In the genomic region with DNA sequence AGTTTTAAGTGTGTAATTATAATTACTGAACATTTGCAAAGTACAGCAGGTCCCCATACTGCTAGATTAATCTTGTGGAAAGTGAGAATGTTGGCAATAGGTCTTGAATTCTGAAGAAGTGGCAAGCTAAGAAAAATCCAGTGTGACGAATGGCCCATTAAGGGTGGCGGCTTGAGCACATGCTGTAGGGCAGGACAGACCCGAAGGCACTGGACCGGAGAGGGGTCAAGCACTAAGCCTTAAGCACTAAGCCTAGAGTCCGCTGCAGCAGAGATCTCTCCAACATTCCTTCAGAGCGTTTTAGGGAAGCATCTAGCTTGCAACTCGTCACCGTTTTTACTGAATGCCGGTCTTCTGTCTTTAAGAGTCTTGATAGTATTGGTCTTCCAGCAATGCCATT, we compare ENCODE assay signal across 22 mouse cellular contexts.
DNase-seq lines count a peak whose midpoint lies in the region; ATAC-seq and TF ChIP-seq lines count a peak whose summit lies in the region.
"Had no signal": no experiment of that assay in that cellular context is flagged by ENCODE, and none has a peak within 500 bp of the region (broad histone marks: within the 10 kb centered on the region; RNA-seq: fewer than 3 reads in every experiment).

No protein-coding gene starts in this region.

- no peaks in the 10 kb centered on the region for H3K9me3 ChIP-seq in kidney, embryonic 15.5 days (replicated peaks)
- H3K9me3 ChIP-seq: embryonic facial prominence, embryonic 15.5 days; forebrain, embryonic 15.5 days had no signal

- peaks cover 3% of the 10 kb centered on the region; the same call in 1 of the 2 replicates for H3K4me1 ChIP-seq in cortical plate, adult 2 months (ENCODE audit: control insufficient read depth, insufficient read depth, low read length)
- H3K4me1 ChIP-seq in kidney, embryonic 15.5 days, result no peaks in the 10 kb centered on the region
- H3K4me1 ChIP-seq: embryonic facial prominence, embryonic 15.5 days; heart, embryonic 12.5 days; hindbrain, embryonic 10.5 days had no signal

- 0 out of 2 replicates have a peak overlapping the region, but pooled peaks have one; percentile 8 for H3K27ac ChIP-seq in layer of hippocampus, adult 2 months
- H3K27ac ChIP-seq in cortical plate, adult 2 months (ENCODE audit: insufficient read depth, low read length), result peak overlapping the region; percentile 81
- H3K27ac ChIP-seq in kidney, embryonic 15.5 days, result no peak overlapping the region
- no peak overlapping the region for H3K27ac ChIP-seq in gastrocnemius, adult 2 months
- H3K27ac ChIP-seq: embryonic facial prominence, embryonic 15.5 days; forebrain, embryonic 10.5 days; forebrain, embryonic 15.5 days; heart, adult 2 months; hindbrain, embryonic 10.5 days; hindbrain, embryonic 14.5 days had no signal

- TF ChIP-seq CTCF in layer of hippocampus, adult 2 months (conservative IDR thresholded peaks at IDR 0.05), result no peak
- TF ChIP-seq CTCF in cortical plate, adult 2 months (IDR thresholded peaks at IDR 0.05; ENCODE audit: extremely low read depth, insufficient read depth, low read length), result no peak
- no peak for TF ChIP-seq CTCF in gastrocnemius, adult 2 months (IDR thresholded peaks at IDR 0.05)

- H3K4me3 ChIP-seq in layer of hippocampus, adult 2 months, result no peak overlapping the region
- no peak overlapping the region for H3K4me3 ChIP-seq in cortical plate, adult 2 months (ENCODE audit: insufficient read depth, low read length)
- no peak overlapping the region for H3K4me3 ChIP-seq in kidney, embryonic 15.5 days (replicated peaks)
- no peak overlapping the region for H3K4me3 ChIP-seq in gastrocnemius, adult 2 months
- H3K4me3 ChIP-seq: embryonic facial prominence, embryonic 15.5 days; erythroblast, embryonic 14.5 days; forebrain, embryonic 10.5 days; forebrain, embryonic 15.5 days; heart, adult 2 months; heart, embryonic 12.5 days; hindbrain, embryonic 10.5 days had no signal

- intact Hi-C loops in gastrocnemius, adult 2 months (cut with DNase I), result no loop called here

- no peak overlapping the region for H3K4me2 ChIP-seq in kidney, embryonic 15.5 days
- H3K4me2 ChIP-seq: embryonic facial prominence, embryonic 15.5 days; forebrain, embryonic 15.5 days; hindbrain, embryonic 14.5 days had no signal

- no peaks in the 10 kb centered on the region for H3K27me3 ChIP-seq in kidney, embryonic 15.5 days
- H3K27me3 ChIP-seq: embryonic facial prominence, embryonic 15.5 days; forebrain, embryonic 15.5 days; heart, embryonic 12.5 days had no signal

- DNase-seq in layer of hippocampus, adult 2 months (ENCODE audit: low spot score in 2 of 2), result no peak
- DNase-seq in layer of hippocampus, adult 11-12 months (ENCODE audit: low spot score), result no peak
- peak; percentile 52 to 75 for DNase-seq in kidney, postnatal 25 days
- no peak for DNase-seq in adipocyte (ENCODE audit: low spot score)
- DNase-seq in cerebellum, adult 11-12 months, result no peak
- no peak for DNase-seq in gastrocnemius, adult 2 months
- DNase-seq: adrenal gland, adult 2 months; adrenal gland, postnatal 25 days; cerebellum, adult 2 months; cerebellum, postnatal 10 days; embryo, embryonic 11 days; gastrocnemius, postnatal 10 days; heart, adult 2 months had no signal

- 53% methylated on average over 9 of the region's 9 CpGs for WGBS in kidney, embryonic 15.5 days

- no peak overlapping the region for H3K9ac ChIP-seq in kidney, embryonic 15.5 days
- H3K9ac ChIP-seq: embryonic facial prominence, embryonic 15.5 days; forebrain, embryonic 15.5 days; heart, embryonic 12.5 days; hindbrain, embryonic 14.5 days had no signal

- 0 out of 2 replicates have a peak, but pooled peaks have one; percentile 52 for ATAC-seq in kidney, embryonic 15.5 days (replicated peaks; ENCODE audit: low FRiP score)
- ATAC-seq: forebrain, embryonic 15.5 days had no signal

- no peak for TF ChIP-seq POLR2A in cortical plate, adult 2 months (IDR thresholded peaks at IDR 0.05; ENCODE audit: extremely low read depth, insufficient read depth, low read length)

- H3K36me3 ChIP-seq in kidney, embryonic 15.5 days, result no peaks in the 10 kb centered on the region
- H3K36me3 ChIP-seq: embryonic facial prominence, embryonic 15.5 days; forebrain, embryonic 10.5 days; forebrain, embryonic 15.5 days; heart, embryonic 12.5 days; hindbrain, embryonic 10.5 days had no signal

Comparison
In these comparisons a context has a peak if more than half of its experiments do, and no peak if none do; other contexts are left out.
1. DNase-seq: peak in kidney, postnatal 25 days (2 of 2); none in layer of hippocampus, adult 2 months (0 of 2), layer of hippocampus, adult 11-12 months (single experiment), adipocyte (single experiment), cerebellum, adult 11-12 months (single experiment) and gastrocnemius, adult 2 months (single experiment).
2. H3K27ac ChIP-seq: peak in layer of hippocampus, adult 2 months (single experiment) and cortical plate, adult 2 months (single experiment); none in kidney, embryonic 15.5 days (single experiment) and gastrocnemius, adult 2 months (single experiment).